ENCODE assay signal across 8 mouse cellular contexts in genomic region chr14:56885308-56885771, GRCm38 (mm10). TPM values are rescaled to one million over a fixed set of nuclear protein-coding genes. Genes with fewer than 3 reads are reported as not detected.
A peak's percentile ranks its signal among the peaks of the same experiment; 100 is the strongest.
DNase-seq lines count a peak whose midpoint lies in the region; ATAC-seq lines count a peak whose summit lies in the region.

No protein-coding gene starts in this region.

- WGBS in hindbrain, embryonic 13.5 days = under 1% methylated on average over 35 of the region's 36 CpGs

- peak; percentile 41 for ATAC-seq in hindbrain, embryonic 13.5 days (ENCODE audit: low FRiP score)

- peak; percentile 62 for DNase-seq in NIH3T3 (ENCODE audit: low read depth)
- DNase-seq in cerebellum, adult 9-11 months = peak; percentile 84
- DNase-seq in frontal cortex, postnatal 14 days (ENCODE audit: low spot score in 2 of 2) = peak; percentile 72 to 78
- DNase-seq in layer of hippocampus, postnatal 25 days (ENCODE audit: extremely low spot score in 1 of 2, low spot score in 1 of 2) = peak; percentile 59 to 76
- DNase-seq in lung, postnatal 14 days = peak; percentile 89
- DNase-seq in ovary, postnatal 36 days (ENCODE audit: low spot score) = peak; percentile 73
- peak; percentile 89 for DNase-seq in thymus, postnatal 14 days

- no peaks in the 10 kb centered on the region for H3K9me3 ChIP-seq in hindbrain, embryonic 13.5 days

- peak overlapping the region; percentile 75 for H3K9ac ChIP-seq in hindbrain, embryonic 13.5 days

- H3K4me3 ChIP-seq in hindbrain, embryonic 13.5 days = peak overlapping the region; percentile 51

- peaks cover 24% of the 10 kb centered on the region for H3K4me1 ChIP-seq in hindbrain, embryonic 13.5 days (replicated peaks)

- H3K27ac ChIP-seq in hindbrain, embryonic 13.5 days = peak overlapping the region; percentile 93

- H3K27me3 ChIP-seq in hindbrain, embryonic 13.5 days = no peaks in the 10 kb centered on the region

- peaks cover 4% of the 10 kb centered on the region; the same call in 1 of the 2 replicates for H3K36me3 ChIP-seq in hindbrain, embryonic 13.5 days

- peak overlapping the region; percentile 61 for H3K4me2 ChIP-seq in hindbrain, embryonic 13.5 days

RNA-seq across cellular contexts. Expression of gene Zmym2, which starts 1.1 kb away (rescaled TPM):
- 70.1 and 77.0 TPM in 2 replicates for polyA plus RNA-seq in hindbrain, embryonic 13.5 days (2015; fragmentation: Nextera tagmentation; extraction: Ambion mirVana)
- 10 to 100 TPM; 84.9 to 91.3 TPM for total RNA-seq in layer of hippocampus, postnatal 25 days (2021)

Comparison
In these comparisons a context has a peak if more than half of its experiments do, and no peak if none do; other contexts are left out.
1. Peak in every context shown above with its lines: DNase-seq, ATAC-seq, H3K4me3 ChIP-seq and H3K27ac ChIP-seq.